Mouse (Mus musculus): ENCODE data around the gene Mrpl48.

DNA sequence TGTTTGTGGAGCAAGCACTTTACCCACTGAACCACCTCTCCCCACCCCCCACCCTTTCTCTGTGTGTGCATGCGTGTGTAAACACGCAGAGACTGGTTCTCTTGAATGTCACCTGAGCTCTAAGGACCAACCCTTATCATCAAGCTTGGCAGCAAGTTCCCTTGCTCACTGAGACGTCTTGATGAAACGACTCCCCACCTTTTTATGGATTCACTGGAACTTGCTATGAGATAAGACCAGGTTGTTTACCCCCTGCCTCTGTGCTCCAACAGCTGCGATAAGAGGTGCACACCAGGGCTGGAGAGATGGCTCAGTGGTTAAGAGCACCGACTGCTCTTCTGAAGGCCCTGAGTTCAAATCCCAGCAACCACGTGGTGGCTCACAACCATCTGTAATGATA lies 87.9 kb downstream of the Mrpl48 start:
- TF ChIP-seq CTCF (conservative IDR thresholded peaks at IDR 0.05; ENCODE audit: low read length) = no peak
- TF ChIP-seq NANOG (IDR thresholded peaks at IDR 0.05; ENCODE audit: borderline replicate concordance, low read length) = no peak

Data from E14TG2a.4 (cell line).